Mouse (Mus musculus) layer of hippocampus, adult 9-10 months (tissue): Measurements from ENCODE around the gene Atg7.
"Not testable (repeated sequence)": the region's sequence is repeated elsewhere in the genome, so short reads cannot be mapped to it uniquely, and the experiment has no call there.

Experiments used
- DNase-seq: peaks from one replicate; pipeline ENCODE4 v3.0.0; 2022; ENCODE audit warnings: low spot score

The Atg7 gene

DNA sequence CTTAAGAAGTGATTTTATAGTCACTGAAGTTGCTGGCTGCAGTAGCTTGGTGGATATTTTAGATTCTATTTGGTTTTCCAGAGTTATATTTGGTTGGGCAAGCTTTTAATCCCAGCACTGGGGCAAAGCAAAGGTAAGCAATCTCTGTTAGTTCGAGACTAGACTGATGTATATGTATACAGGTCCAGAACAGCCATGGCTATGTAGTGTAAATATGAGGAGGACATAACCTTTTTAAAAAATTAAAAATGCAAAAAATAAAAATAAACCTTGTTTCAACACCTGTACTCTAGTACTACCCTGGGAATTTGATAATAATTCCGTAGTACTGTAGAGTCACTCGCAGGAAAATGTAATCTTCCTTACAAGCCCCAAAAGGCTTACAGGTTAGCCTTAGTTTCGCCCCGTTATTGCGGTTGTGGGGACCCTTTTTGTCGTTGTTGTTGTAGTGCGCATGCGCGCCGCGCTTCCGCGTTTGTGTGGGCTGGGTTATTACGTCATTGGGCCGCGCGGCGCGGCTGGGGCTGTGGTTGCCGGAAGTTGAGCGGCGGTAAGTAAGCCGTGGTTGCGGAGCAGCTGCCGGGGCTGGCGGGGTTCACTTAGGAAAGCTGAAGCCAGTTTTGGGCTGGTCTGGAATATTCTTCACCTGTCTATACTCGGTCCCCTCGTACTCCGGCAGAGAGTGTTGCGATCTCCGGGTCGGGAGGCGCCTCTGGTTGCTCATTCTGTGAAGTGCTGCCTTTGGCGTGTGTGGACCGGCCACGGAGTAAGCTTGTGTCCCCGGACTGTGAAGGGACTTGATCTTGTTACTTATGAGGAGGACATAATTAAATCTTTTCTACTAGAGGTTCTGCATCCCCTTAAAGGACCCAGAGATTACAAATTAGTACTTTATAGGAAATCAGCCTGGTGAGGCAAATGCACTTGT is at the start of gene Atg7:
TSS of gene Atg7 (plus strand) at position 497 of the 928 bp plus-strand sequence.
- peak; percentile 66 for DNase-seq

DNA sequence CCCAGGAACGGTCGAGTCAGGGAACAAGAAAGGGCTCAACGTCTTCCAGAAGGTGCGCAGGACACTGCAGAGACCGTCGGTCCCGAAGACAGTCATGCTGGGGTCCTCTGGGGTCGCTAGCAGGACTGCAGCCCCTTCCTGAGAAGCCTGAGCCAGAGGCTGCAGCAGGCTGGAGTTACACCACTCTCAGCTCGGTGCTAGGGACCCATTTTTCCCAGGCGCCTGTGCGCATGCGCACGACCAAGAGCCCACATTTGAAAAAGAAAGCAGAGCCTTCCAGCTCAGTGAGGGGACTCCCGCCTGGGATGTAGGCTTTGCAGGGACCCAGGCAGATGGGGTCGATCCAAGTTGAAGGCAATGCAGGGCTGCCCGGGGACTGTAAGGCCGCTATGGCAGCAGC is 28.8 kb upstream of the Atg7 start:
- peak; percentile 18 for DNase-seq

DNA sequence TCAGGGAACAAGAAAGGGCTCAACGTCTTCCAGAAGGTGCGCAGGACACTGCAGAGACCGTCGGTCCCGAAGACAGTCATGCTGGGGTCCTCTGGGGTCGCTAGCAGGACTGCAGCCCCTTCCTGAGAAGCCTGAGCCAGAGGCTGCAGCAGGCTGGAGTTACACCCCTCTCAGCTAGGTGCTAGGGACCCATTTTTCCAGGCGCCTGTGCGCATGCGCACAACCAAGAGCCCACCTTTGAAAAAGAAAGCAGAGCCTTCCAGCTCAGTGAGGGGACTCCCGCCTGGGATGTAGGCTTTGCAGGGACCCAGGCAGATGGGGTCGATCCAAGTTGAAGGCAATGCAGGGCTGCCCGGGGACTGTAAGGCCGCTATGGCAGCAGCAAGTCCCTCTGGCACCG is 9.0 kb upstream of the Atg7 start:
- not testable (repeated sequence) for DNase-seq

DNA sequence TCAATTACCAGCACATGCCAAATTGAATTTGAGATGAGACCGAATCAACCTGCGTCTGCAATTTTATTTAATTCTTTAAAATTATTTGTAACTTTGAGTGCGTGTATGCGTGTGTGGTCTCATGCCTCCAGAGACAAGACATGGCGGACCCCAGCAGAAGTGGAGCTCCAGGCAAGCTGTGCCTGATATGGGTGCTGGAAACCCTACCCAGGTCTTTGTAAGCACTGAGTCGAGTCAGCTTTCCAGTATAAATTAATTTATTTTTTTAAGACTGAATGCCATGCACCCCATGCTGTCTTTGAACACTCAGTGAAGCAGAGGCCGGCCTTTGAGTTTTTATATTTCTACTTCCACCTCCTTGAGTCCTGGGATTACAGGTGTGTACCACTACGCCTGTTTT is 819 bp downstream of the Atg7 start:
- no peak for DNase-seq

DNA sequence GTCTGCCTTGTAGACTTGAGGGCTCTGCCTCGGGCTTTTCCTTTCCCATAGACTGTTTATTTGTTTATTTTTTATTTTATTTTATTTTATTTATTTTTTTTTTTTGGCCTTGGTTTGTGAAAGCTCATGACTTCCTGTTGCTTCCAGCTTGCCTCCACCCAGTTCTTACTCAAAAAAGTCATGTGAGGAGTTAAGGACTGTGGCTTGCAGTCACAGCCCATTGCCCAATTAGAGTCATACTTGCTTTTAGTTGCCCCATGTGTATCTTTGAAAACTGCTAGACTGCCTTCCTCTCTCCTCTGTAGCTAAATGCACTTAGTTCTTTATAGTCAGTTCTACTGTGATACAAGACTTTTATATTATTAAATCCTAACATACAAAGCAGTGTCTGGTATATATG is 1.6 kb downstream of the Atg7 start:
- DNase-seq, result no peak

DNA sequence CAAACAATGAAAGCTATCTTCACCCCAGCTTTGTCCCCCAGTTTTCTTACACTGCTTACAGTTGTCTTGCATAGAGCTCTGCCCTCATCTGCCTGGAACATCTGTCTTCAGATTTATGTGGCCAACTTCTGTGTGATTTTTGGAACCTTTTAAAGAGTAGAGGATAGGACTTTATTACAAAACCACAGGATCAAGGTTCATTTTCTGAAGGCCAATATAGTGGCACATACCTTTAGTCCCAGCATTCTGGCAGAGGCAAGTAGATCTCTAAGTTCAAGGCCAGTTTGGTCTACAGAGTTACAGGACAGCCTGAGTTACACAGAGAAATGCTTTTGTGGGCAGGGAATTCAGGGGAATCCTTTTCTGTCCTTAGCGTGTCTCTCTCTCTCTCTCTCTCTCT is 3.3 kb downstream of the Atg7 start:
- DNase-seq, result no peak

DNA sequence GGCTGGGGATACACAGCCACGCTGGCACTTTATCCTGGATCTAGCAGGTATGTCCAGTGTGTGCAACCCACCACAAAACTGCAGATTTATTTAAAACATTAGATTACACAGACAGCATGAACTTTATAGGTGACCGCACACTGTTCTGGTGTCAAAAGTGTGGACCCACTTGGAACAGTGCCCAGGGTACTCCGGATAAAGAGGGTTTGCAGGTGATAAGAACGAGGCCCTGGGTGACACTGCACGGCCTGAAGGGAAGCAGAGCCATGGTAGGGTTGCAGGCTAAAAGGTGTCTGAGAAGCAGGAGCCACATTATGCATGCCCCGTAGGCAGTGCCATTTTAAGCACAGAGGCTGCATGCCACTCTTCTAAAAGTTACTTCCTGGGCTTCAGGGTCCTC is 4.1 kb downstream of the Atg7 start:
- DNase-seq, result no peak

DNA sequence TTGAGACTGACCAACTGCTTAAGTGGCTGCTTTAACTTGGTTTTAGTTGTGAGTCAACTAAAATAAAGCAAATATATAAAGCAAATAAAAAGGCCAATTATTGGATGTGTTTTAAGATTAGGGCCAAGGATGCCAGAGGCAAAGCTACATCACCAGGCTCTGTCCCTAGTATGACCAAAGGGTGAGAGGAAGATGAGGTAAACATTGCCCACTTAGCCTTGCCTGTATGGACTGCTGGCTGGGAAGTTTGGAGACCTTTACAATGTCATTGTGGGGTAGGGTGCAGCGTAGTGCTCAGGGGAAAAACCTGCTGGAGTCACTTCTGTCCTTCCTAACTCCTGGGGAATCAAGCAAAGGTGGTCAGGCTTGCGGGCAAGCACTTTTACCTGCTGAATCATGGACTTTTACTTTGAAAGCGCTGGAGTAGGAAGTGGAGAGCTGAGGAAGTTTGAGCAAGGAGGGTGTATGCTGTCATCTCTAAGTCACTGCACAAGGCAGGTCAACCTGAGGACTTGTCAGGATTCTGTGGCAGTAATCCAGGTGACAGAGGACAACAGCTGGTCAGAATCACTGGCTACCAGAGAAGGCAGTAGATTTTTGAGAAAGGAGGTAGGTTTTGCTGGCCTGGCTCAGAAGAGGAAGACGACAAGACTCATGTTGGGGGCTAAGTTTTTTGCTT is 5.6 kb downstream of the Atg7 start:
- DNase-seq, result no peak

DNA sequence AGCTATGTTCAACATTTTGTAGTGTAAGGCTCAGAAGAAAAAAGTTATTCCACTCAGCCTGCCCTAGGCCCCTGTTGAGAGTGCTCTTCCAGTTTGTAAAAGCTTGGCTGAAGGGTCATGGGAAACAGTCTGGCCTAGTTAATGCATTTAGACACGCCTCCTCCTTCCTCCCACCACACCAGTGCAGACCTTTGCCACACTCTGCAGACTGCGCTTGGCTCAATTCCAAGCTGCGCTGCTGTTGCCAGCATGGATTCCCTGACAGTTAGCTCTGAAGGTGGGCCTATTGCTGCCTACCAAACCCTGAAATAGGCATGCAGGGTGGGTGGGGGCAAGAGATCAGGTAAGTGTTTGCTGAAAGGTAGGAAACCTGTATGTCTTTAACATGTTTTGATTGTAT is 9.3 kb downstream of the Atg7 start:
- no peak for DNase-seq

DNA sequence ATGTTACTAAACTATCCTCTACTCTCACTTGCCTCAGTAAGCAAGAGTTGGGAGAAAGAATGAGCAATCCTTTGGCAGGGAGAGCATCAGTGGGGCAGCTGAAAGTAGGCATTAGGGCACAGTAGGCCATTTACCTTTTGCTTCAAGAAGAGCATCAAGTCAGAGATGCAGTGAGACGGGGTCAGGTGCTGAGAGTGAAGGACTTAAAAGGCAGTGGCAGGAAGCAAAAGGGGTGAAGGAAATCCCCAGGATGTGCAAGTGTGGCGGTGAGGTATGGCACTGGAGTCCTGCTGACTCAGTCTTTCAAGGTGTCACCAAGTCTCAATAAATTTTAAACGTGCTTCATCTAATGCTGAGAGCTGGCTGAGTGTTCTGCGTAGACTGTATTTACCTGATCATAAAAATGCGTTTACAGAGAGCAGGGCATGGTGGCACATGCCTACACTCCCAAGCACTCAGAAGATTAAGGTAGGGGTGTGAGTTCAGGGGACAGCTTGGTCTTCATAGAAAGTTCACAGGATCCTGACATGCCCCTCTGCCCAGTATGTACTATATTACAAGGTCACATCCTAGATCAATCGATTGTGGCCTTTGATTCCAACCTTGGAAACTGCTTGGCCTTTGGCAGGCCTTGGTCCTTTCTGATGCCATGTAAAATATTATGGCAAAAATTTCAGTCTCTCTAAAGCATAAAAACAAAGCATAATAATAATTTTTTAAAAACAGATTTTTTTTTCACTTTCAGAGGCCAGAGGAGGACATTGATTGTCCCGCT is 14.1 kb downstream of the Atg7 start:
- DNase-seq, result no peak

DNA sequence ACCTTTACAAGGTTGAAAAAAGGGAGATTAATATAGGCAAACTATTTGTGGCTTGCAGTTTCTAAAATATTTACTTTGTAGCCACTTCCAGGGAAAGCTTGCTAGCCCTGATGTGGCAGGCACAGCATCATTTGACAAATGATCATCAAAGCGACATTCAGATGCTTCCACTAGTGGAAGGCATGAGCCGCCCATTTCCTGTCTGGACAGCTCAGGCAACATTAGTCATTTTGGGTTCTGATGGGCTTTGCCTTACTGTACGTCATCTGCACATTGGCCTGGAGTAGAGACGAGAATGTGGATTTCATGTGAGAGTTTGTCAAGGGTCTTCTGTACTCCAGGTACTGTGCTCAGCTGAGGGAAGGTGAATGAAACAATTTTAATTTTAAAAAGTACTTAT is 14.9 kb downstream of the Atg7 start:
- DNase-seq, result no peak

DNA sequence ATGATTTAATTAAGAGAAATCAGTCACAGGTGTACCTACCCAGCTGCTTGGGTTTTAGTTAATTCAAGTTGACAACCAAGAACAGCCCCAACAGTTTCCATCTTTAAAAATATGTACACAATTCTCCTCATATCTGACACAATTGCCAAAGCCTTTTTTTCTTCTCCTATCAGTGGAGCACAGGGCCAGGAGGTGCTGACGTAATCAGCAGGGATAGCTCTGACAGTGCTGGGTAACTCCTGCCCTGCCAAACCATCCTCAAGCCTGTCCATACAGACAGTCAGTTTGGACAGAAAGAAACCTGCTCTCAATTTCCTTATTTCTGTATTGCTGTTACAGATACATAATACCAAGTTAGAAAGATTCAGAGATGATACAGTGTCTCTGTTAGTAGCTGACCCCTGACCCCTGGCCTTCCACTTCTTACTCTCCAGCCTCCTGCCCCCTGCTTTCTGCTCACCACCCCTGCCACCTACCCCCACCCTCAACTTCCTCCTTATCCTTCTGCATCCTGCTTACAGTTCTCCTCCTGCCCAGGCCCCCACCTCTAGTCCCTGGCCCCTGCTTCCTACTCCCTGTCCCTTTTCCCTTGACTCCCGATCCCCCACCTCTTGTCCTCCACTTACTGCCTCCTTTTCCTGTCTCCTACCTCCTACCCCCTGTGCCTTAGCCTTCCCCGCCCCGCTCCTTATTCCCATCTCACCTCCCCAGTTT is 16.5 kb downstream of the Atg7 start:
- no peak for DNase-seq

DNA sequence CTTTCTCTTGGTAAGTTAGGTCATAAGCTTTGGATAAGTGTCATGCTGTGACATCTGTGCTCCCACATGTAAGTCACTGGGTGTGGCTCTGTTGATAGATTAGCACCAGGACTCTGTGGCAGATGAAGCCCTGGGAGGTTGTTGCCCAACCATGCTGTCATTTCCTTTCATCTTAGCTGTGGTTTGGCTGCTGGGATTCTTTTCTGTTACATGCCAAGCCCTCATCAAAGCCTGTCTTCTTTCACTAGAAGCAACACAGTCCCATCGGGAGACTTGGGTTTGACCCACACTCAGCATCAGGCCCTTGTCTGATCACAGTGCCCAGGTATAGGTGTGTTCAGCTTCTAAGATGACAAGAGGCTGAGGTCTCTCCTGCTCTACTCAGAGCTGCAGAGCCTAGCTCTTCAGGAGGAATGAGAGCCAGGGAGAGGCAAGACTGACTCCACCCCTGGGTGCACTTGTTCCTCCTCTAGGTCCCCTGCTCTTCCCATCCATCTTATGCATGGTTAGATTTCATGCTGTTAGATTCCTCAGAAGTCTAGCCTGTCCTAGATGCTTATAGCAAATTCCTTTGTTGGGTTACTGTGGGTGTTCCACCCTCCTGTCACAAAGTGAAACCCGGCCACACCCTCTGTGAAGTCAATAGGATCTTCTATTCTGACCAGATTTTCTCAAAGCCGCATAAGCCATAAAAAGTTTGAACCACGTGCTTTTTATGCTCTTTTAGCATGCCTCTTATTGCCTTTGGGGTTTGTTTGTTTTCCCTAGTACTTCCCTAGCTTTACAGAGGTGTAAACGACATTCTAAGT is 17.3 kb downstream of the Atg7 start:
- DNase-seq, result no peak

DNA sequence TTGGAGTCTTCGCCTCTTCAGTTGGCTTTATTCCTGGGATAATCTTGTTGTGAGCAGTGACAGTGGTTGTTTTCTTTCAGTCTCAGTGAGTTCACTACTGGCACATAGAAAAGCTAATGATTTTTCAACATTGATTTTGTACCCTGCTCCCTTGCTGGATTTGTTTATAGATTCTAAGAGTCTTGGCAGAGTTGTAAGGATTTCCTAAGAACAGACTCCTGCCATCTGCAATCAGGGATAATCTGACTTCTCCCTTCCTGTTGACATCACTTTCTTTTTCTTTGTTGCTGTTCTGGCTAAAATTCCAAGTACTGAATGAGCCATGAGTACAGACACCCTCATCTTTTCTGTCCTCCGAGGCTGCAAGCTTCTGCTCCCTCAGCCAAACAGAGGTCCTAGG is 20.8 kb downstream of the Atg7 start:
- DNase-seq, result peak; percentile 13

DNA sequence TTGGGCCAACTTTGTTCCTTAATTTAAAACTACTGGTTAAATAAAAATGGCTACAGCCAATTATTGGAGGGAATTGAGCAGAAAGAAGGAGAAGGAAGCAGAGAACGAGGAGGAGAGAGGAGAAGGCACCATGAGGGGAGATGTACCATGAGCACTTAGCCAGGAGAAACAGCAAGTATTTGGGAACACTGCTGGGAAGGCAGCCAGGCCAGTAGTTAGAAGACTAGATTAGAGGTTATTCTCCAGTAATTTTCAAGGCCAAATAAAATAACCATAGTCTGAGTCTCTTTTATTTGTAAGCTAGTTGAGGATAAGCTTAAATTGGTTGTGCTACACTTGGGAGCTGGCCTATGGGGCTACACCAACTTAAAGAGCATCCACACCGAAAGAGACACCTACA is 21.8 kb downstream of the Atg7 start:
- DNase-seq, result no peak

DNA sequence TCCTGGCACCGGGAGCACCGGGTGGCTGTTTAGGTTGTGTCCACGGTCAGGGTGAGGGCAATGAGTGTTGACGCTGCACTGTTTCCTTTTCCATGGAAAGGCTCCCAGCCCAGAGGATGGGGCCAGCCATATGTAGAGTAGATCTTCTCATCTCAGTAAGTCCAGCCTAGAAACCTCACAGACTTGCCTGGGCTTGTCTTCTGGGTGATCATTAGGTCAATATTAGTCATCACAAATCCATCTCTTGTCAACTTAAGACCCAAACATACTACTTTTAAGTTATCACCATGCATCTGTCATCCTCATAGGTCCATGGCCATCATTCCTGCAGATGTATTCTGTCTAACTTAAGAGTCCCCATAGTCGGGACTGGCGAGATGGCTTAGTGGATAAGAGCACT is 24.6 kb downstream of the Atg7 start:
- no peak for DNase-seq

DNA sequence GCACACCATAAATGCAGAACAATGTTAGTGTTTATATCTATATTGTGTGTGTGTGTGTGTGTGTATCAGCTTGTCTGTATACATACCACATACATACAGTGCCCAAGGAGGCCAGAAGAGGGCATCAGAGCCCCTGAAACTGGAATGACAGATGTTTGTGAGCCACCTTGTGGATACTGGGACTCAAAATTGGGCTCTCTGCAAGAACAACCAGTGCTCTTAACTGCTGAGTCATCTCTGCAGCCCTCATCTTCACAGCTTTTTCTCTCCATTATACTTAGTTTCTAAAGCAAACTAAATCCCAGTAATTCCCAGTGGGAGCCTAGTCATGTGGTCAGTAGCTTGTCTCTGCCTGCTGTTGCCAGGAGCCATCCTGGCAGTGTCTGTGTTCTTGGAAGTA is 31.9 kb downstream of the Atg7 start:
- no peak for DNase-seq

DNA sequence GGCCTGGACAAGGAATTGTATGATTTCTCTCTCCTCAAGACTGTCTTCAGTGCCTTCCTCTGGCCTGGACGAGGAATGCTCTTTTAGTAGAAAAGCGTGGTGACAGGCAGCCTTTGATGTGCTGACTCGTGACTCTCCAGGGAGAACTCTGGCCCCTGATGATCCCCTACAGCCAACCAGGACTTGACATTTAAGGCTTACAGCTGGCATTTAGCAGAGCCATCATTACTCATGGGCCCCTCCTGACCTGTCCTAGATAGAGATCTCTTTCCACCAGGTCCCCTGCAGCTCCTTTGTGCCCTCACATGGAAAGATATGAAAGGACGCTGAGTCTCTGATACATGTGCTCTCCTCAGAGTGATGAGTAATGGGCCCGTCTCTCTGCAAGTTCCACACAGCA is 33.2 kb downstream of the Atg7 start:
- DNase-seq, result no peak

DNA sequence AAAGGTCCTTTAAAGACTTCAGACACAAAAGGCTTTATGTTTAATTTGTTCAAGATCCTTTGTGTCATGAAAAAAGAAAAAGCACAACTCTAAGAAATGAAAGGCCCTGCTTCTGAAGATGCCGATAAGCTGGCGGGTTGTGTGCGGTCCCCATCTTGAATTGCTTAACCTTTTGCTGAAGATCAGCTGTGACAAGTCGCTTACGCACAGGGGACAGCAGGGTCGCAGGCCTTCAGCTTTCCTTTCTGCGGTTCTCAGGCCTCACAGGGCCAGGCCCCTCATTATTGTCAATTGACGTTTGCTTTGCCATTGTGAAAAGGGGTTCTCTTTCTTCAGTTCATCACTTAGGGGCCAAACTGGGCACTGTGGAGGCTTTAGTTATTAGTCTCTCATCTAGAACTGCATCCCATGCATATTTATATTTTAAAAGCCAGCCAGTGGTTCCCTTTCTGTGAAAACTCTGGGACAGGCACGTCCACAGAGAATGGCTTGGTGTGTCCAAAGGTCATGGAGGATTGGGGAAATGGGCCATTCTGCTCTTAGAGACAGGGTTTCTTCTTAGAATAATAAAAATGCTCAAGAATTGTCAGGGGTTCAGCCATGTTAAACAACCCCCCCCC is 39.3 kb downstream of the Atg7 start:
- no peak for DNase-seq

DNA sequence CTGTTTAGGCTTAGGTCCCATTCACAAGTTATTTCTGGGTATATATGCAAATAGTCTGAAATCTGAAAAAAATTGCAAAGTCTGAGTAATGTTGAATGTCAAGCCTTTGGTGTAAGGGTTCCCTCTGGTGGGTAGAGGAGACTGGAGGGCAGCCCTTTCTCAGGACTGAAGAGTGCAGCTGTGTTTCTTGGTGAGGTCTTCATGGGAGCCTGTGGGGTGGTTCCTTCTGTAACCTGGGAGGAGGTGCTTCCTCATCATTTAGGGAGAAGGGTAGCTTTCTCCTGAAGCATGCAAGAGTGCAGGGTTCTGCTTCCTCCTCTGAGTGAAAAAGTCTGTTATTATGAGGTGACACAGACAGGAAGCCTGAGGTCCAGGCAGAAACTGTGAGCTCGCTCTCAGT is 40.8 kb downstream of the Atg7 start:
- no peak for DNase-seq

DNA sequence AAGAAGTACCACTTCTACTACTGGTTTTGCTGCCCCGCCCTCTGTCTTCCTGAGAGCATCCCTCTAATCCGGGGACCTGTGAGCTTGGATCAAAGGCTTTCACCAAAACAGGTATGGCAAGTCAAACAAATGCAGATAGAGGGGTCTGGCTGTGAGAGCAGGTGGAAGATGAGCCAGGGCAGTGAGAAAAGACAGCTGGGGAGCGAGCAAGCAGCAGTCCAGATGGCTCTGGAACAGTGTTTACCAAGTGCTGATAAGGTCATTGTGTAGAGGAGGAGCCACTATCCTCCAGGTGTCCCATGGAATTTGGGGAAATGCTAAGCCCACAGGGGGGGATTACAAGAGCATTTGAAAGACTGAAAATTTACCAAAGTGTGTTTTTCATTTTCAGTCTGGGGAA is 41.5 kb downstream of the Atg7 start:
- no peak for DNase-seq
